In genomic region chr1:62825822-62826765, GRCm38 (mm10) we compare ENCODE assay signal across 27 mouse cellular contexts.
DNase-seq lines count a peak whose midpoint lies in the region; TF ChIP-seq lines count a peak whose summit lies in the region.
"Had no signal": no experiment of that assay in that cellular context is flagged by ENCODE, and none has a peak within 500 bp of the region (broad histone marks: within the 10 kb centered on the region; RNA-seq: fewer than 3 reads in every experiment).

No protein-coding gene starts in this region.

- H3K27me3 ChIP-seq in myocyte (ENCODE audit: control insufficient read depth, insufficient read depth, insufficient read length), result no peaks in the 10 kb centered on the region
- H3K27me3 ChIP-seq: embryonic facial prominence, embryonic 13.5 days; forebrain, embryonic 13.5 days; heart, embryonic 13.5 days; liver, embryonic 15.5 days; Patski had no signal

- peak; percentile 45 for TF ChIP-seq CTCF in layer of hippocampus, adult 2 months (conservative IDR thresholded peaks at IDR 0.05)

- H3K79me2 ChIP-seq in myocyte (ENCODE audit: control insufficient read depth, insufficient read depth), result no peaks in the 10 kb centered on the region

- H3K27ac ChIP-seq in layer of hippocampus, adult 2 months, result peak overlapping the region; percentile 82
- H3K27ac ChIP-seq: embryonic facial prominence, embryonic 13.5 days; forebrain, embryonic 13.5 days; heart, adult 2 months; heart, embryonic 13.5 days; hindbrain, embryonic 14.5 days; liver, embryonic 15.5 days had no signal

- H3K4me2 ChIP-seq in myocyte (ENCODE audit: low read depth), result no peak overlapping the region
- H3K4me2 ChIP-seq: embryonic facial prominence, embryonic 13.5 days; forebrain, embryonic 13.5 days; heart, embryonic 13.5 days; hindbrain, embryonic 14.5 days; liver, embryonic 15.5 days; lung, embryonic 14.5 days had no signal

- TF ChIP-seq POLR2A in myocyte (IDR thresholded peaks at IDR 0.05; ENCODE audit: insufficient read length, low read depth), result no peak

- no peak overlapping the region for H3ac ChIP-seq in myocyte (ENCODE audit: control insufficient read depth, insufficient read length)

- peak; percentile 13 for DNase-seq in kidney, adult 18-20 months
- DNase-seq in kidney, postnatal 4 days, result no peak
- peak in 1 of 2 experiments; percentile 35 for DNase-seq in layer of hippocampus, adult 2 months (ENCODE audit: low spot score in 2 of 2)
- DNase-seq in layer of hippocampus, postnatal 25 days (ENCODE audit: extremely low spot score in 1 of 2, low spot score in 1 of 2), result no peak
- no peak for DNase-seq in B cell, adult 2 months
- DNase-seq in gastrocnemius, adult 8-10 months (ENCODE audit: low spot score in 2 of 2), result no peak
- DNase-seq: adrenal gland, postnatal 10 days; cerebellum, adult 11 months; cerebellum, adult 9-11 months; embryo, embryonic 11 days; gastrocnemius, postnatal 36 days; heart, adult 2 months; heart, postnatal 10 days; layer of hippocampus, postnatal 36 days; liver; lung, embryonic 14.5 days; lung, postnatal 14 days; midbrain, embryonic 14.5 days; right cerebral cortex, postnatal 14 days; thymus, postnatal 4 days had no signal

- H3K4me3 ChIP-seq in layer of hippocampus, adult 2 months, result no peak overlapping the region
- H3K4me3 ChIP-seq in myocyte, result no peak overlapping the region
- H3K4me3 ChIP-seq: embryonic facial prominence, embryonic 13.5 days; forebrain, embryonic 13.5 days; heart, adult 2 months; heart, embryonic 13.5 days; liver, embryonic 15.5 days had no signal

- no peaks in the 10 kb centered on the region for H3K36me3 ChIP-seq in myocyte (ENCODE audit: control insufficient read depth, insufficient read depth)
- H3K36me3 ChIP-seq: embryonic facial prominence, embryonic 13.5 days; heart, embryonic 13.5 days; liver, embryonic 15.5 days had no signal

TF ChIP-seq in myocyte, 11 proteins besides CTCF, POLR2A, EP300 and RAD21:
- TF ChIP-seq USF1 (IDR thresholded peaks at IDR 0.05; ENCODE audit: low read depth) (peak; percentile 78), MYOG (IDR thresholded peaks at IDR 0.05; ENCODE audit: control insufficient read depth in 1 of 3, insufficient read depth in 1 of 3, insufficient read length in 2 of 3, low read depth in 2 of 3) (peak; percentile 52 to 95 (median 67)), REST (IDR thresholded peaks at IDR 0.05; ENCODE audit: insufficient read depth, insufficient read length) (no peak), E2F4 (IDR thresholded peaks at IDR 0.05; ENCODE audit: insufficient read depth) (no peak), MYOD1 (IDR thresholded peaks at IDR 0.05; ENCODE audit: control insufficient read depth in 1 of 3, insufficient read length in 2 of 3, low read depth in 2 of 3) (peak; percentile 89 to 97 (median 89)), POLR2AphosphoS2 (IDR thresholded peaks at IDR 0.05; ENCODE audit: insufficient read length, low read depth) (no peak), TCF3 (IDR thresholded peaks at IDR 0.05; ENCODE audit: insufficient read length, low read depth) (peak; percentile 52), CEBPB (IDR thresholded peaks at IDR 0.05; ENCODE audit: insufficient read depth, poor library complexity, severe bottlenecking) (0 out of 2 replicates have a peak, but pooled peaks have one; percentile 11), TCF12 (IDR thresholded peaks at IDR 0.05; ENCODE audit: insufficient read depth, poor library complexity, severe bottlenecking) (peak; percentile 83), SRF (IDR thresholded peaks at IDR 0.05; ENCODE audit: control insufficient read depth, insufficient read length, low read depth) (no peak), MAX (IDR thresholded peaks at IDR 0.05; ENCODE audit: low read depth) (no peak)
